Mouse (Mus musculus) induced T-regulatory cell, adult 2 months (primary cell): ENCODE data around the gene Fpr-rs6.

Experiments
- DNase-seq: peaks from one replicate; pipeline ENCODE4 v3.0.0-alpha.2; 2012; ENCODE audit warnings: low read depth

Fpr-rs6 gene

GRCm38 (mm10) chr17:20182997-20183396 lies at the start of gene Fpr-rs6:
Gene Fpr-rs6 (minus strand): TSS chr17:20183097.
- no peak for DNase-seq
